Mouse (Mus musculus) urinary bladder, postnatal 25 days (tissue): ENCODE measurements at regions not wholly inside any gene's neighbourhood (a gene's known extent, or its start where the extent isn't known, plus 50 kb on each side); places are given as distances from the start of the nearest gene placed in this dataset.

Experiments
- DNase-seq: peaks from one replicate; pipeline ENCODE4 v3.0.0; 2022; ENCODE audit warnings: low spot score

GRCm38 (mm10) chr12:7777220-7778055 is 200.0 kb upstream of the Apob start:
- peak; percentile 34 for DNase-seq

- no peak for DNase-seq
Observed at GRCm38 (mm10) chr12:7778056-7778440, 199.4 kb upstream of the Apob start.

DNA sequence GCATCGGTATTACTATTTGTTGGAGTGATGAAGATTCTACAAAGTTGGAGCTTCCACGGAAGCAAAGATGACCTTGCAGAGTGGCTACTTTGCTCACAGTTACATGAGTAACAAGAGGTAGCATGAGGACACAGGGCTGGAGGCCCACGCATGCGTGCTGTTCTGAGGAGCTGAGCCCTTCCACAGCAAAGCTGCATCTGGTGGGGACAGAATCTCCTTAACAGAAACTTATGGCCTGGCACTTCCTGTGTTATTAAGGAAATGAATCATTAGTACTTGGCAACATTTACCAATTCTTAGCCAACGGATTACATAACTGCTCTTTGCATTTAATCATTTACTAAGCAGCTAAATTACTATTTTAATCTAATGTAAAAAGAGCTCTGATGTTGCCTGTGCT is 160.8 kb upstream of the Apob start:
- DNase-seq = no peak

- no peak for DNase-seq
Observed at GRCm38 (mm10) chr12:7820006-7820704, 157.3 kb upstream of the Apob start.

GRCm38 (mm10) chr12:7820718-7821117 is 156.7 kb upstream of the Apob start:
- no peak for DNase-seq

- no peak for DNase-seq
Observed at GRCm38 (mm10) chr12:7835731-7836130, 141.7 kb upstream of the Apob start.

- DNase-seq = no peak
Observed at GRCm38 (mm10) chr12:7853876-7854275, 123.6 kb upstream of the Apob start.

DNA sequence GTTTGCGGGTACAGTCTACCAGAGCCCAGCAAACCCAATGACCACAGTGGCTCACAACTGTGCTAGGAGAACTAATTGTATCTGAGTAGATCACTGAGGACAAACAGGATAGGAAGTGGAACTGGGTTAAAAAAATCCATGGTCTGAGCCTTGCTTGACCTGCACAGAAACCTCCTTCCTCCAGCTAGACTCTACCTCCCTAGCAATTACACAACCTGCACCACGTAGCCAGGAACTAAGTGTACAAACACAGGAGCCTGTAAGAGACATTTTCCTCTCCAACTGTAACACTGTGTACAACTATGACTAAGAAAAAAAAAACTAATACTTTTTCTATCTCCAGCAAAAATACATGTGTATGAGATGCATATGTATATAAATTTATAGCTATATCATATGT is 121.8 kb upstream of the Apob start:
- no peak for DNase-seq

DNA sequence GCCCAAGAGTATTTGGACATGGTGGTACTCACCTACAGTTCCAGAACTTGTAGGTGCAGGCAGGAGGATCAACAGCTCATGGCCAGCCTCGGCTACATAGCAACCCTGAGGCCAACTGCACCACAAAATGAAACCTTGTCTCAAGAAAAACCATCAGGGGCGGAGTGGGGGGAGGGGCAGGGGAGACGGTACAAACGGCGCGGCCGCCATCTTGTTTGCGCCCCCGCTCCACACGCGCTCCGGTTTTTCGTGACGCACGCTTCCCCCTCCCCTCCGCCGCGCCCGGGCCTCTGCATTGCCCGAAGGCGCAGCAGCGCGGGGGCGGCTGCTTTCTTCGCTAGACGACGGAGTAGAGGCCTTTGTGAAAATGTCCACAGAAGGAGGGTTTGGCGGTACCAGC is 117.9 kb upstream of the Apob start:
- DNase-seq = no peak

- no peak for DNase-seq
Observed at GRCm38 (mm10) chr12:7870004-7870403, 107.4 kb upstream of the Apob start.

- DNase-seq = no peak
Observed at GRCm38 (mm10) chr12:7870473-7870872, 107.0 kb upstream of the Apob start.

- DNase-seq = no peak
Observed at GRCm38 (mm10) chr12:7875454-7875853, 102.0 kb upstream of the Apob start.

- no peak for DNase-seq
Observed at GRCm38 (mm10) chr12:7876302-7877063, 101.0 kb upstream of the Apob start.

GRCm38 (mm10) chr12:7878761-7879160 is 98.7 kb upstream of the Apob start:
- DNase-seq = no peak

DNA sequence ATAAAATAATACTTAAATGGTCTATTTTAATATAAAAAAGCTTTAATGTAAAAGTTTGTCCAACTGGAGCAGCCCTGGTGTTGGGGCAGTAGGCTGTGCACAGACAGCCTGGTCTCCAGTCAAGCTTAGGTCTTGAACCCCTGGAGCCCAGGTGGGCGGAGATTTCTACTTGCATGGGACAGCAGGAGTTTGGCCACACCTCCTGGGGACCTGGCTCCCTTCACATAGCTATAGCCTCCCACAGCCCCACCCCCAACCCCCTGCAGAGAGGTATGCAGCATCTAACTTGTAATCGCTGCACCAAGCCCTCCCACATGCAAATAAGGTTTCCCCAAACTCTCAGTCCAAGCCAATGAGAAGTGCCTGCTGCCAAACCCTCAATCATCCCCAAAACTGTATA is 81.3 kb upstream of the Apob start:
- DNase-seq = no peak

GRCm38 (mm10) chr12:7905329-7905728 is 72.1 kb upstream of the Apob start:
- DNase-seq = no peak

GRCm38 (mm10) chr12:7906831-7907230 is 70.6 kb upstream of the Apob start:
- DNase-seq = no peak

GRCm38 (mm10) chr12:7909746-7910360 is 67.6 kb upstream of the Apob start:
- no peak for DNase-seq

DNA sequence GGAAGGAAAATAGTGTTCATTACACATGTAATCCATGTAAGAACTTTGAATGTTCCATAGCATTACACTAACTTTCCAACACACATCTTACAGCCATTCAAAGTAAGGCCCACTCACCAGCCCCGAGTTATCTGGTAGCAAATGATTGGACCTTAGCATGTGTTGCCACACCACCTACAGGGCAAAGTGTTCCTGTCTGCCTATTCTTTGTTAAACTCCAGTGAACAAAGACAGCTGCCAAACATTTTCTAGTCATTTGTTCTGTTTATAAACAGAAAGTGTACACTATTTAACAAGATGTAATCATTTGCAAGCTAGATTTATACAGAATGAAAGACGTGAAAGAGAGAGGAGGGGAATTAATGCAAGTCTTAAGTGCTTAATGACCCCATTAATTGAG is 66.9 kb upstream of the Apob start:
- no peak for DNase-seq

- DNase-seq = no peak
Observed at GRCm38 (mm10) chr12:7918385-7918784, 59.1 kb upstream of the Apob start.

DNA sequence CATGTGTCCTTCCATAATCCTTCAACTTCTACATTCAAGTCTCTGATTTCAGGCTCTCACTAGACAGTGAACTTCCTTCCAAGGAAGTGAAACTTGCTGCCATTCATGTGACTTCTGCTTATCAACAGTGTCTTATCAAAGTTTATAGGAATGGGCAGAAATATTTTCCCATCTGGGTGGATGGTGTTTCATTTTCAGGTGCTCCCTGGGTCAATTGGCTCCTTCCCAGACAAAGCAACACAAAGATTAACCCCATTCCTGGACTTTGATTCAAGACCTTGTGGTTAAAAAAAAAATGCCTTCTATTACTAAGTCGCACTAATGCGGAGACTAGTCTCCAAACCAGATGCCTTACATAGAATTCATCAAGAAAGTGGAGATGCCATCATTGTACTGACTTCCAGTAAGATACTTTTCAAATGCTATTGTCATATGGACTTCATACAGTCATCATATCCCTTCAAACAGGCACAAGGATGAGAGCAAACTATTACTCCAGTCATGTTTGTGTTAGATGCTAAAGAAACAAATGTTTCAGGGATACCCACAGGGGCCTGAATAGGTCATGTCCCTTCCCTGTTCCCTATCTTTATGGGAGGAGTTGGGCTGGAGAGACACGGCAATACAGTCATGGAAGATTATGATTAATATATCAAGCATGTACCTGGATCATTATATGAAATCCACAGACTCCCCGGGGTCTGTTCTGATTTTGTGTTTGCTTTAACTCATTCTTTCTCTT is 58.3 kb upstream of the Apob start:
- DNase-seq = no peak
